Mouse (Mus musculus): ENCODE results near the gene Lasp1.

The Lasp1 gene

GRCm38 (mm10) chr11:97810970-97811369 lies 12.2 kb downstream of the Lasp1 start:
- no peak for DNase-seq (ENCODE audit: low spot score in 2 of 2)

GRCm38 (mm10) chr11:97811569-97812362 lies 13.0 kb downstream of the Lasp1 start:
- DNase-seq (ENCODE audit: low spot score in 2 of 2) = no peak

DNA sequence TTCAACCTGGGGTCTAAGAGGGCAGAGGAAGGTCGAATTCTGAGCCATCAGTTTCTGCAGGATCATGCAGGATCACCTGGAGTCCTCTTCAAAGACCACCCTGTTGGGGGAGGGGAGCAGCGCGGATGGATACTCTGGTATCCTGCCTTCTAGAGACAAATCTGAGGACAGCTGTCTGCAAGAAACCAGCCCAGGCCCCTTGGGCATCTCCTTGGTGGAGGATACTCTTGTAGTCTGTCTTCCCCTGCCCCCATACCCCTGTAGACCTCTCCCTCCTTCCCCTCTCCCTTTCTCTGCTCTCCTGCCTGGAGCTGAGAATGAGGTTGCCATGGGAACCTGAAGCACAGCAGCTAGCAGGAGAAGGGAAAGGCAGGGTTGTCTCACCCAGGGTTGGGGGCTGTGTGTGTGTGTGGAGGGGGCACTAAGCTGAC lies 13.7 kb downstream of the Lasp1 start:
- peak in 1 of 2 experiments; percentile 57 for DNase-seq (ENCODE audit: low spot score in 2 of 2)

- DNase-seq (ENCODE audit: low spot score in 2 of 2) = peak in 1 of 2 experiments; percentile 53
These were observed 14.3 kb downstream of the Lasp1 start for GRCm38 (mm10) chr11:97813085-97813484.

DNA sequence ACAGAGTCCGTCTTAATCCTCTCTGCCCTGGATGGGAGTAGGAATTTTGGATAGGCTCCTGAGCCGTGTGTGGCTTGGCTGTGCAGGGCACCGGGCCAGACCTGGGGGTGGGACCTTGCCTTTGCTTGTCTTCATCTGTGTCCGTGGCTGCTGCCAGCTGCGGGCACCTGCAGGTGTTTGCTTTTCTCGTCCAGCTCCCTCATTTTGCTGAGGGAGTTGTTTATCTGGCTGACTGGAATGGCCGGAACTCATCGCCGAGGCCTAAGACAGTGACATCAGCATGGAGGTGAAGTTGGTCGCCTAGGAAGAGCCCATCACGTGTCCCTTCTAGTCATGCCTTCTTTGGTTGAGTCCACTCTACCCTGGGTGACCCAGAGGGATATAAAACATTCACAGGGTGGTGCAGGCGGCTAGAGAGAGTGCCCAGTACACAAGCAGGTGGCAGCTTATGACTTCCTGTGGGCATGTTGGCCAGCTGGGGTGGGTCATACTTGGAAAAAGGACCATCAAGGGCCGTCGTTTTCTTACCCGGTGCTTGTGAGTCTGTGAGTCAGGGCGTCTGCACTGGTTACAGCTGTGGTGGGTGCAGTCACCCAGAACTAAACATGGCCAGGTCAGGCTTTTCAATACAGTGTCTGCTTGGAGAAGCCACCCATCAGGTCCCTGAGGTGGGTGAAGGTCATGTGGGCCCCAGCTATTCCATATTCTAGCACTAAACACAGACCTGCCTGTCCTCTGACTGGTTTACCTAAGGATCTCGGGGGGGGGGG lies 15.1 kb downstream of the Lasp1 start:
- DNase-seq (ENCODE audit: low spot score in 2 of 2) = no peak

GRCm38 (mm10) chr11:97815736-97816135 lies 16.9 kb downstream of the Lasp1 start:
- no peak for DNase-seq (ENCODE audit: low spot score in 2 of 2)

- no peak for DNase-seq (ENCODE audit: low spot score in 2 of 2)
These were observed 17.4 kb downstream of the Lasp1 start for GRCm38 (mm10) chr11:97816176-97816575.

- no peak for DNase-seq (ENCODE audit: low spot score in 2 of 2)
These were observed 18.1 kb downstream of the Lasp1 start for GRCm38 (mm10) chr11:97816916-97817315.

- DNase-seq (ENCODE audit: low spot score in 2 of 2) = no peak
These were observed 18.6 kb downstream of the Lasp1 start for GRCm38 (mm10) chr11:97817379-97817778.

GRCm38 (mm10) chr11:97818003-97818402 lies 19.2 kb downstream of the Lasp1 start:
- no peak for DNase-seq (ENCODE audit: low spot score in 2 of 2)

DNA sequence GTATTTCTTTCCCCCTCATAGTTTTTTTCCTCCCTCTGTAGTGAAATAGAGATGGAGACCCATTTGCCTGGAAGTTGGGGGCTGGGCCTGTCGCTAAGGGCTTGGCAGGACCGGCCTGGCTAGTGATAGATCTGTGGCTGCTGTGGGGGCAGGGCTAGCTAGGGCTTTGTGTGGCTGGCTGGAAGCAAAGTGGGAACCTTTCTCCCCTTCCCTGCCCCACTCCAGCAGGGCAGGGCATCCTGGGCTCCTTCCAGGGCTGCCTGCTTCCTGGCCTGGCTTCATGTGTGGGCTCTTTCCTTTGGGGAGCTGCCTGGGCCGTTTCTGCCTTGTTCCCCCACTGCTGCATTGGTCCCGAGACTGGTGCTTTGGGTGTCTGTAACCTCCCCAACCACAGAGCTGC lies 19.8 kb downstream of the Lasp1 start:
- DNase-seq (ENCODE audit: low spot score in 2 of 2) = no peak

- no peak for DNase-seq (ENCODE audit: low spot score in 2 of 2)
These were observed 20.3 kb downstream of the Lasp1 start for GRCm38 (mm10) chr11:97819102-97819501.

GRCm38 (mm10) chr11:97819923-97820322 lies 21.1 kb downstream of the Lasp1 start:
- no peak for DNase-seq (ENCODE audit: low spot score in 2 of 2)

DNA sequence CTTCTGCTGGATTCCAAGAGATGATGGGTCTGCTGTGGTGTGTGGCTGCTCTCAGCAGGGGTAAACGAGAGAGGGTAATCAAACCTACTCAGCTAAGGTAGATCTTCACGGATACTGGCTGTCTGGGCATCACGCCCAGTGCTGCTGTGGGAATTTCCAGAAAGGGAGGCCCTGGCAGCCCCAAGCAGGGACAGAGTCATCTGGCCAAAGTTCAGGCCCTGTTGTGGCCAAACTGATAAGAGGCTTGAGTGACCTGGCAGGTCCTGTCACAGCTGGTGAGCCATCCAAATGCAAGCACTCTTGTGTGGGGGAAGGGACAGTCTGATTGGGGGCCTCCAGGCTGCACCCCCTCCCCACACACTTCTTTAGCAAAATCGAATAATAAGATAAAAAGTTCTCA lies 22.0 kb downstream of the Lasp1 start:
- no peak for DNase-seq (ENCODE audit: low spot score in 2 of 2)

DNA sequence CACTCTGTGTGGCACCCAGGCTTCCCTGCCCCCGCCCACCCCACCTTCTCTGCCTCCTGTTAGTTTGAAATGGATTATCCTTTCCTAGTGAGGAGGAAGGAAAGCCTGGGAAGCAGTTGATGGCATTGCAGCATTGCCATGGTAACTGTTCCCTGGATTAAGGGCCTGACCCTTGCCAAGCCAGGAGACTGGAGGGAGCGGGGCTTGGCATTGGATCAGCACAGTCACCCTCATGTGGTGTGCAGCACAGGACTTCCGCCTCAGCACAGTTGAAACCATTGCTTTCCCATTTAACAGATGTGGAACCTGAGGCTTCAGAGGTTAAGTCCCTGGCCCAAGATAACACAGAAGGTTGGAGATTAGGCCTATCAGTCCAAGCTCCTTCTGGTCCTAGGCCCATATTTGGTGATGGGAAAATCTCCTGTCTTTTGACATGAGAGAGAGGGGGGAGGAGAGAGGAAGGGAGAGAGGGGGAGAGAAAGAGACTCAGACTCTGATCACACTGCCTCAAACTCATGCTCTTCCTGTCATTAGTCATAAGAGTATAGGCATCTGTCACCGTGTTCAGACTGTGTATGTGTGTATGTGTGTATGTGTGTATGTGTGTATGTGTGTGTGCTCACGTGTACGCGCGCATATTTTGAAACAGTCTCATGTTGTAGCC lies 22.7 kb downstream of the Lasp1 start:
- no peak for DNase-seq (ENCODE audit: low spot score in 2 of 2)

GRCm38 (mm10) chr11:97822840-97823603 lies 24.2 kb downstream of the Lasp1 start:
- DNase-seq (ENCODE audit: low spot score in 2 of 2) = no peak

GRCm38 (mm10) chr11:97824168-97824567 lies 25.4 kb downstream of the Lasp1 start:
- no peak for DNase-seq (ENCODE audit: low spot score in 2 of 2)

DNA sequence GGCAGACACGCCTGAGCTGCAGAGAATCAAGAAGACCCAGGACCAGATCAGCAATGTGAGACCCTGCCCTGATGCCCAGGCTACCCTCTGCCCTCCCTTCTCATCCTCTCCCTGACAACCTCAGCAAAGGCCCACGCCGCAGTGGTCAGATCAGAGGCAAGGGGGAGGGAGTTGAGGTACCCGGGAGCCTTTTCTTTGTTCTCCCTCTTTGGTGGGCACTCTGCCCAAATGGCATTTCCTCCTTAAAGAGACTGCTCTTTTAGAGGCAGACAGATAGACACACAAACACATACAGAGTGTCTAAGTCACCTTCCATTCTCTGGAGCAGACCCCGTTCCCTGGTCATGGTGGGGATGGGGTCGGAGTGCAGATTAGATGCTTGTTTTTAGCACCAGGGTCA lies 26.1 kb downstream of the Lasp1 start:
- DNase-seq (ENCODE audit: low spot score in 2 of 2) = no peak

GRCm38 (mm10) chr11:97825295-97825694 lies 26.5 kb downstream of the Lasp1 start:
- DNase-seq (ENCODE audit: low spot score in 2 of 2) = no peak

DNA sequence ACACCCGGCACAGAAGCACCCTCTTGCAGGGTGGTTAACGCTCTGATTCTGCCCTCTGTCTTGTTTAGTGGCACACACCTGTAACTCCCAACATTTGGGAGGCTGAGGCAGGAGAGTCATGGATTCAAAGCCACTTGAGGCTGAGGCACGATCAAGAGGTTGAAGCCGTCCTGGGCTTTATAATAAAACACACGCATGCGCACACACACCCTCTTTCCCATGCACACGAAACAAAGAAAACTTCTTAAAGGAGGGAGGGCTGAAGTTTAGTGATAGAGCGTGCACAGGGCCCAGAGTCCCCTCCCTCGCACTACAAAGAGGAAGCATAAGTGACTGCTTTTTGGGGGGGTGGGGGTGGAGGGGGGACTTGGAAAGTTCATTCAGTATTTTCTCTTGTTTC lies 27.2 kb downstream of the Lasp1 start:
- no peak for DNase-seq (ENCODE audit: low spot score in 2 of 2)

- no peak for DNase-seq (ENCODE audit: low spot score in 2 of 2)
These were observed 27.6 kb downstream of the Lasp1 start for GRCm38 (mm10) chr11:97826414-97826813.

DNA sequence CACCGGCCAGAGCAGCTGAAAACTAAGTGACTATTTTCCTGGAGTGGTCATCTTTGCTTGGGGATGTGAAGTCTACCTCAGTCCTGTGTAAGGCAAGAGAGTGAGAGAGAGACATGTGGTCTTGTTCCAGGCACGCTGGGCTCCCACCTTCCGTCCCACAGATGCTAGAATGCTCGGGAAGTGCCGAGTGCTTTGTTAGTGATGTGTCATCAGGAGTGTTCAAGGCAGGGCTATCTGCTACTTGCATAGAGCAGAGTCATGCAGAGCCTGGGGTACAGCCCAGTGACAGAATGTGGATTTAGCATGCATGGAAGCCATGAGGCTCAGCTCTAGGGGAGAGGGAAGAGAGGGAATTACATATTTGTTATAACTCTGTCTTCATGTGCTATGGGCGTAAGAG lies 28.9 kb downstream of the Lasp1 start:
- DNase-seq (ENCODE audit: low spot score in 2 of 2) = no peak
